Mouse (Mus musculus) embryonic facial prominence, embryonic 10.5 days (tissue): ENCODE measurements around the gene Fermt3. TPM values are rescaled to one million over a fixed set of nuclear protein-coding genes. Genes with fewer than 3 reads are reported as not detected.
"Not testable (repeated sequence)": the region's sequence is repeated elsewhere in the genome, so short reads cannot be mapped to it uniquely, and the experiment has no call there.

ENCODE experiments used
- DNase-seq: peaks from one replicate; pipeline ENCODE4 v3.0.0-alpha.2; 2017; ENCODE audit warnings: low spot score
- H3K27ac ChIP-seq: fragments of 300-500 bp; sonication (generic); replicated peaks from 2 replicates; pipeline ENCODE4 v1.5.1; 2016; ENCODE audit warnings: mild to moderate bottlenecking
- H3K27me3 ChIP-seq: fragments of 300-500 bp; sonication (generic); replicated peaks from 2 replicates; pipeline ENCODE4 v1.6.1; 2016; ENCODE audit warnings: low read depth, mild to moderate bottlenecking; ENCODE audit not compliant: poor library complexity, severe bottlenecking
- H3K36me3 ChIP-seq: fragments of 300-500 bp; sonication (generic); replicated peaks from 2 replicates; pipeline ENCODE4 v1.6.1; 2016; ENCODE audit warnings: mild to moderate bottlenecking, moderate library complexity
- H3K4me1 ChIP-seq: fragments of 300-500 bp; sonication (generic); 2 replicates; pipeline ENCODE4 v1.6.1; 2016
- H3K4me3 ChIP-seq: fragments of 300-500 bp; sonication (generic); 2 replicates; pipeline ENCODE4 v1.5.1; 2016; ENCODE audit warnings: mild to moderate bottlenecking, moderate library complexity
- H3K9me3 ChIP-seq: fragments of 300-500 bp; sonication (generic); 2 replicates; pipeline ENCODE4 v1.6.1; 2016; ENCODE audit warnings: mild to moderate bottlenecking
- WGBS: fragments of 180-500 bp; shearing (Covaris S2); methylation state at CpG from one replicate; pipeline ENCODE4 v1.1.7; 2016; 5-methylcytosine and 5-hydroxymethylcytosine counted together
- polyA plus RNA-seq: library from polyadenylated mRNA; unstranded; fragments of >200 nt; fragmentation: Nextera tagmentation; extraction: Ambion mirVana; gene quantifications from 2 replicates; pipeline ENCODE4 v1.2.1, GENCODE M21; 2016

The Fermt3 gene
- polyA plus RNA-seq, 1 experiment from 2014 or later: 8.0 TPM

GRCm38 (mm10) chr19:6994489-6994888, 24.8 kb downstream of the Fermt3 start:
- WGBS: 85% methylated on average over 8 of the region's 8 CpGs
- H3K9me3 ChIP-seq: no peaks in the 10 kb centered on the region
- peaks cover 56% of the 10 kb centered on the region for H3K4me1 ChIP-seq
- peak overlapping the region; percentile 71 for H3K4me3 ChIP-seq
- H3K27me3 ChIP-seq: no peaks in the 10 kb centered on the region
- 0 out of 2 replicates have a peak overlapping the region, but pooled peaks have one; percentile 10 for H3K27ac ChIP-seq
- no peak for DNase-seq
- peaks cover 19% of the 10 kb centered on the region for H3K36me3 ChIP-seq

DNA sequence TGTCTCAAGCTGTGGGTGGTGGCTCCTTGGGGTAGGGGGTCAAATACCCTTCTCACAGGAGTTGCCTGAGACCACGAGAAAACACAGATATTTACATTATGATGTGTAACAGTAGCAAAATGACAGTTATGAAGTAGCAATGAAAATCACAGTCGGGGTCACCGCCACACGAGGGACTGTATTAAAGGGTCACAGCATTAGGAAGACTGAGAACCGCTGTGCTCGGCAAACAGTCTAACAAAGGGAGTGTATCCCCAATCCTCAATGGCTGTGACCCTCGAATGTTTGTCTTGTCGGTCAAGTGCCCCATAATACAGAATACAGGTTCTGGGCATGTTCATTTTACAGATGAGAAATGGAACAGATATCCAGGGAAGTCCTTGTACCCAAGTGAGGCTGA, 25.3 kb downstream of the Fermt3 start:
- peaks cover 17% of the 10 kb centered on the region for H3K36me3 ChIP-seq
- no peak overlapping the region for H3K27ac ChIP-seq
- no peaks in the 10 kb centered on the region for H3K9me3 ChIP-seq
- H3K4me3 ChIP-seq: peak overlapping the region; percentile 73; the same call in 1 of the 2 replicates
- 87% methylated on average over 8 of the region's 8 CpGs for WGBS
- H3K27me3 ChIP-seq: no peaks in the 10 kb centered on the region
- no peak for DNase-seq
- H3K4me1 ChIP-seq: peaks cover 59% of the 10 kb centered on the region

- Histone ChIP-seq H3K9me3 (no peaks in the 10 kb centered on the region), H3K4me1 (peaks cover 61% of the 10 kb centered on the region), H3K4me3 (peak overlapping the region; percentile 73), H3K27ac (peak overlapping the region; percentile 87), H3K27me3 (no peaks in the 10 kb centered on the region), H3K36me3 (peaks cover 8% of the 10 kb centered on the region)
- no peak for DNase-seq
- 59% methylated on average over 14 of the region's 14 CpGs for WGBS
Measured at GRCm38 (mm10) chr19:6993011-6993770, 26.1 kb downstream of the Fermt3 start.

DNA sequence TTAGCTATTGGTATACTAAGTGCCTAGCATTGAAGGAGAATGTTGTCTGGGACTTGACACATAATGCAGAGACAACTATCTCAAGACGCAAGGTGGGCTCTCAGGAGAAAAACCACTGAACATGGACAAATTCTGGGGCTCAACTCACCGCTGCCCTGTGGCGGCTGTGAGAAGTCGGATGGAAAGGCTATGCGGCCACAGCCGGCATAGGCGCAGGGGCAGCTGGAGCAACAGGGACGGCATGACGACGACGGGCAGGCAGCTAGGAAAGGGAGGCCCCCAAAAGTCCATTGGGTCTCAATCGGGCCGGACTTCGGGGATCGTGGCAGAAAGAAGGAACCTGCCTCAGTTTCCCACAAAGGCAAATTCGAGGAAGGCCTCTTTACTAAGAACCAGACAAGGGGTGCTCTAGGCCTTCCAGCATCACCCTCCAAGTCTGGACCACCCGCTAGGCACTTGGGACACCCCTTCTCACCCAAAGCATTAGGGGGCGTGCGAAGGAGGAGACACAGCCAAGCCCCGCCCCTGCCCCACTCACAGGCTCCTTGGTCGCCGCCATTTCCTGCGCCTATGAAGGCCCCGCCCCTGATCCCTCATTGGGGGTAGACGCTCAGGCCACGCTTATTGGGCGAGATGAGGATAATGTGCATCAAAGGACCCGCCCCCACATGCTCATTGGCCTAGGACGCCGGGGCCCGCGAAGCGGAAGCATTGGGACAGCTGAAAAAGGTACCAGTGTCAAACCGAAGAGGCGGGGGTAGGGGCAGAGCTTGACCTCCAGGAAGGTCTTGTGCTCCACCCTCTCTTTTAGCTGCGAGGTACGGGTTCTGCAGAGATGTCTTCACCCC, 27.0 kb downstream of the Fermt3 start, which contains the start of gene Dnajc4:
TSS of gene Dnajc4 (minus strand) at position 562 of the 848 bp plus-strand sequence.
- peaks cover 66% of the 10 kb centered on the region for H3K4me1 ChIP-seq
- peak; percentile 99 for DNase-seq
- peak within 1 kb of the TSS; percentile 73 for H3K4me3 ChIP-seq
- WGBS: 2% methylated on average over 37 of the region's 37 CpGs
- H3K27me3 ChIP-seq: no peaks in the 10 kb centered on the region
- H3K36me3 ChIP-seq: 0 out of 2 replicates have a peak, but pooled peaks cover 3% of the 10 kb centered on the region
- H3K27ac ChIP-seq: peak within 1 kb of the TSS; percentile 87
- no peaks in the 10 kb centered on the region for H3K9me3 ChIP-seq

DNA sequence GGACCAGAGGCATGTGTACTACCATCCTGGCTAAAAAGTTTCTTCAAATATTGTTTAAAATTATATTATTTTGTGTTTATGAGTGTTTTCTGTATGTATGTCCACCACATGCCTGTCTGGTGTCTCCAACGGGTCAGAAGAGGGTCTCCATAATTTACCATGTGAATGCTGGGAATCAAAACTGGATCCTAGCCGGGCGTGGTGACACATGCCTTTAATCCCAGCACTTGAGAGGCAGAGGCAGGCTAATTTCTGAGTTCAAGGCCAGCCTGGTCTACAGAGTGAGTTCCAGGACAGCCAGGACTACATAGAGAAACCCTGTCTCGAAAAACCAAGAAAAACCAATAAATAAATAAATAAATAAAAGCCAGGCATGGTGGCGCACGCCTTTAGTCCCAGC, 28.1 kb downstream of the Fermt3 start:
- not testable (repeated sequence) for H3K27ac ChIP-seq, H3K36me3 ChIP-seq, DNase-seq, H3K4me3 ChIP-seq, H3K27me3 ChIP-seq, H3K9me3 ChIP-seq
- 91% methylated on average over 6 of the region's 6 CpGs for WGBS
- H3K4me1 ChIP-seq: peaks cover 66% of the 10 kb centered on the region

DNA sequence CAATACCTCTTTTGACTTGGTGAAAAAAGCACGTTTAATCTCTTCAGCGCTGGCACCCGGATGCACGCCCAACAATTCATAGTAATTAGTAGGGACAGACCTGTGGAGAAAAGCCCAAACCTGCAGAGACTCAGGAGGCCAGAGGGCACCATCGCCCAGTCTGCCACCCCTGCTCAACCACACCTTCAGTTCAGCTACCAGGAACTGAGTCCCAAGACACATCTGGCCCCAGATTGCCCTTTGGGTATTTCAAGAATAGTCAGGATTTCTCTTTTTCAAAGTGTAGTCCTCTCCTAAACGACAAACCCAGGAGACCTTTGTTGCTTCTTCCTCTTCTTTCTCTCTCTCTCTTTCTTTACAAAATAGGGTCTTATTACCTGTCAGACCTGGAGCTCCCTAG, 28.6 kb downstream of the Fermt3 start:
- peaks cover 67% of the 10 kb centered on the region for H3K4me1 ChIP-seq
- H3K27ac ChIP-seq: no peak overlapping the region
- H3K36me3 ChIP-seq: peaks cover 7% of the 10 kb centered on the region
- no peaks in the 10 kb centered on the region for H3K27me3 ChIP-seq
- DNase-seq: no peak
- WGBS: 86% methylated on average over 6 of the region's 6 CpGs
- no peak overlapping the region for H3K4me3 ChIP-seq
- no peaks in the 10 kb centered on the region for H3K9me3 ChIP-seq

GRCm38 (mm10) chr19:6989251-6989650, 30.0 kb downstream of the Fermt3 start:
- Histone ChIP-seq H3K36me3 (peaks cover 21% of the 10 kb centered on the region), H3K4me1 (peaks cover 53% of the 10 kb centered on the region), H3K9me3 (no peaks in the 10 kb centered on the region), H3K27me3 (no peaks in the 10 kb centered on the region), H3K4me3 (peak overlapping the region; percentile 14; the same call in 1 of the 2 replicates), H3K27ac (no peak overlapping the region)
- no peak for DNase-seq
- 89% methylated on average over 8 of the region's 8 CpGs for WGBS

DNA sequence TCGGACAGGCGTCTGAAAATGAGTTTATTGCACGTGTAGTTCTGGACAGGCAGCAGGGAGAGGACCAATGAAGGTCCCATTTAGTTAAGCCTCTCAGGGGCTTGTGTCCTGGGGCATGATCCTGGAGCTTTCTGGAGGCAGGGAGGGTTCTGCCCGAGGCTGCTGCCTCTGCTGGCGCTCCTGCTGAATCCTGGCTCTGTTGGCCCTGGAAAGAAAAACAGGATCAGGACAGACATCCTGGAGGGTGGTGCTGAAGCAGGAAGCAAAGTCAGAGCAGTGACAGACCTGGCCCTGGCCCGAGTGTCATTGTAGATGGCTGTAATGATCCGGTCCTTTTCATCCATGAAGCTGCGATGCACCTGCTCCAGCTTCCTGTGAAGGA, 31.4 kb downstream of the Fermt3 start:
- Histone ChIP-seq H3K9me3 (no peaks in the 10 kb centered on the region), H3K27ac (peak overlapping the region; percentile 96), H3K36me3 (peaks cover 35% of the 10 kb centered on the region), H3K27me3 (no peaks in the 10 kb centered on the region), H3K4me3 (peak overlapping the region; percentile 95), H3K4me1 (peaks cover 43% of the 10 kb centered on the region)
- DNase-seq: no peak
- WGBS: 5% methylated on average over 8 of the region's 8 CpGs

DNA sequence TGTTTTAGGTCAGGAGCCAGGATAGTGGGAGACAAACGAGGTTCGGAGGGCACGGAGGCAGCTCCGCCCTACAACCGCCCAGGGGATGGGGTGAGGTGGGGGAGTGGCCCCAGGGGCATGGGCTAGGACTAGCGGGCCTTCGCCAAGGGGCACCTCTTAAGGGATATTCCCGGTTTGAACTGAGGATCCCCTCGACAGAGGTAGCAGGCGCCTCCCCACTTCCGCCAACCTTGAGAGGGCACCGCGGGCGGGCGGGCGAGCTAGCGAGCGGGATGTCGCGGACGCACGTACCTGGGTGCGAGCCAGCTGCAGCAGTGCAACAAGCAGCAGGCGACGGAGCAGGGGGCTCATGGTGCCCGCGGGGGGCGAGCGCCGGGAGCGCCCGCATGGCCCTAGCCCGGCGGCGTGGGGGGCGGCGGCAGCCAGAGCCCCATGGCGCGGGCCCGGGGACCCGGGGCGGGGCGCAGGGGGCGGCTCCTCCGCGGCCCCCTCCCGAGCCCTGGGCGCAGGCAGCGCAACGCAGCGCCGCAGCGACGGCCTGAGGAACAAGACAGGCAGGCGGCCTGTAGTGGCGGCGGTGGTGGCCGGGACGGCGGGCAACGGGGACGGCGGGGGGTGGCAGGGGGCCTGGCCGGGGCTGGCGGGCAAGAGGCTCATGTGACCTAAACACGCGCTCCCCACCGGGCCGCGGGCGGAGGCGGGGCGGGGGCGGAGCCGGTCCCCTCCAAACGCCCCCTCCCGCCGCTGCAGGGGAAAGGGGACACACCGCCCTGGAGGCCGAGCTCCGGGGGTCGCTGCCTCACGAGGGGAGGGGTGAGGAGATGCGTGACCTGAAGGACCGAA, 32.0 kb downstream of the Fermt3 start, which contains the start of gene Vegfb:
TSS of gene Vegfb (minus strand) at position 591 of the 843 bp plus-strand sequence.
- WGBS: under 1% methylated on average over 85 of the region's 85 CpGs
- Histone ChIP-seq H3K4me1 (peaks cover 37% of the 10 kb centered on the region), H3K27ac (peak within 1 kb of the TSS; percentile 96)

DNA sequence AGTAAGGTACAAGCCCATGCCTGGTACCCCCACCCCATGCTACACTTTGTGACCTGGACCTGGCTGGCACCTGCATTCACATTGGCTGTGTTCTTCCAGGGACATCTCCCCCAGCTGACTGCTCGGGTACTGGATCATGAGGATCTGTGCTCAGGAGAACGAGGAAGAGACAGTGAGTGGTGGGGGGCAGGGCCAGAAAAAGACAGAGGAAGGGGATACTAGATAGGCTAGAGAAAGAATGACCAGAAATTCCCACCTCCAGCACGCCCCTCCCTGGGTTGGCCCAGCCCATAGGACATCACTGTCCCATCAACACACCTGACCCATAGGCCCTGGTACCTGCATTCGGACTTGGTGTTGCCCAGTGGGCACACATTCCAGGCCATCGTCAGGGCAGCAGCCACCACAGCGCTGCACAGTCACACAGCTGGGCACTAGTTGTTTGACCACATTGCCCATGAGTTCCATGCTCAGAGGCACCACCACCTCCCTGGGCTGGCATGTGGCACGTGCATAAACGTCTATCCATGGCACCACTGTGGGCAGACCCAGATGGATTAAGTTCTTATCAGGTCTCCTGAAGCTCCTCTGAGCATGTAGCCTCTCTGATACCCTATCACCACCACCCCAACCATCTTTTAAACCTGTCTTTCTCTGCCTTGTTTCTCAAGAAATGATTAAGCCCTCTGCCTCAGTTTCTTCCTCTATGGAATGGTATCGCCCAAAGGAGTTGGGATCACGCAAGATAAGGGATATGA, 33.1 kb downstream of the Fermt3 start:
- H3K27me3 ChIP-seq: no peaks in the 10 kb centered on the region
- peaks cover 31% of the 10 kb centered on the region for H3K4me1 ChIP-seq
- no peak for DNase-seq
- peak overlapping the region; percentile 96 for H3K27ac ChIP-seq
- H3K9me3 ChIP-seq: no peaks in the 10 kb centered on the region
- peak overlapping the region; percentile 95 for H3K4me3 ChIP-seq
- peaks cover 48% of the 10 kb centered on the region for H3K36me3 ChIP-seq
- 81% methylated on average over 10 of the region's 10 CpGs for WGBS

More for the DNA sequence above, 32.0 kb downstream of the Fermt3 start, which contains the start of gene Vegfb:
- peak; percentile 84 for DNase-seq
- peak within 1 kb of the TSS; percentile 95 for H3K4me3 ChIP-seq
- peaks cover 41% of the 10 kb centered on the region for H3K36me3 ChIP-seq
- no peaks in the 10 kb centered on the region for H3K27me3 ChIP-seq
- no peaks in the 10 kb centered on the region for H3K9me3 ChIP-seq

DNA sequence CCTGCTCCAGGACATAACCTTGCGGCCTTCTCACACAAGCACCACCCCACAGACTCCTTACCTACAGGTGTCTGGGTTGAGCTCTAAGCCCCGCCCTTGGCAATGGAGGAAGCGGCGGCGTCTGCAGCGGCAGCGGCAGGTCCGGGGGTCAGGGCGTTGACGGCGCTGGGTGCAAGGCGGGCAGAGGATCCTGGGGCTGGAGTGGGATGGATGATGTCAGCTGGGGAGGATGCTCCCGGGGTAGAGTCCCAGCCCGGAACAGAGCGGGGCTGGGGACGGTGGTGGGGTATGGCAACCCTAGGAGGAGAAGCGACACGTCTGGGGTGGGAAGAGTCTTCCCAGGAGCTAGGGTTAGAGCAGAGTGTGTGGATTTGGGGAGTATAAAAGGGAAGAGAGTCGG, 34.0 kb downstream of the Fermt3 start:
- H3K36me3 ChIP-seq: peaks cover 48% of the 10 kb centered on the region
- no peak overlapping the region for H3K27ac ChIP-seq
- H3K27me3 ChIP-seq: no peaks in the 10 kb centered on the region
- H3K4me3 ChIP-seq: peak overlapping the region; percentile 30; the same call in 1 of the 2 replicates
- no peaks in the 10 kb centered on the region for H3K9me3 ChIP-seq
- DNase-seq: no peak
- peaks cover 37% of the 10 kb centered on the region for H3K4me1 ChIP-seq
- WGBS: 84% methylated on average over 19 of the region's 19 CpGs
